Mouse (Mus musculus): ENCODE results near the gene Cacna2d3. TPM values are rescaled to one million over a fixed set of nuclear protein-coding genes. Genes with fewer than 3 reads are reported as not detected.

The Cacna2d3 gene
- total RNA-seq, 2 experiments from 2014 or later = 0.51 to 0.94 TPM

- intact Hi-C loops (cut with DNase I) = no loop called here
These were observed 222.9 kb downstream of the Cacna2d3 start for GRCm38 (mm10) chr14:29498546-29499290.

GRCm38 (mm10) chr14:29496552-29496951 lies 225.1 kb downstream of the Cacna2d3 start:
- intact Hi-C loops (cut with DNase I) = no loop called here
- DNase-seq = no peak

More at GRCm38 (mm10) chr14:29498546-29499290, 222.9 kb downstream of the Cacna2d3 start:
- DNase-seq = no peak

- intact Hi-C loops (cut with DNase I) = no loop called here
- no peak for DNase-seq
These were observed 229.9 kb downstream of the Cacna2d3 start for GRCm38 (mm10) chr14:29491786-29492185.

- no peak for DNase-seq
- intact Hi-C loops (cut with DNase I) = no loop called here
These were observed 236.2 kb downstream of the Cacna2d3 start for GRCm38 (mm10) chr14:29485416-29485815.

GRCm38 (mm10) chr14:29478403-29478983 lies 243.2 kb downstream of the Cacna2d3 start:
- DNase-seq = no peak
- intact Hi-C loops (cut with DNase I) = no loop called here

- DNase-seq = no peak
These were observed 257.4 kb downstream of the Cacna2d3 start for GRCm38 (mm10) chr14:29464277-29464676.

GRCm38 (mm10) chr14:29449203-29449602 lies 272.5 kb downstream of the Cacna2d3 start:
- DNase-seq = no peak
- intact Hi-C loops (cut with DNase I) = loop anchor here (10.0 kb wide), 1 partner anchor 1644 kb away; no protein-coding TSS in a partner anchor

More at GRCm38 (mm10) chr14:29464277-29464676, 257.4 kb downstream of the Cacna2d3 start:
- intact Hi-C loops (cut with DNase I) = no loop called here

GRCm38 (mm10) chr14:29443091-29444026 lies 278.3 kb downstream of the Cacna2d3 start:
- DNase-seq = peak in 1 of 2 experiments; percentile 31
- intact Hi-C loops (cut with DNase I) = loop anchor here (10.0 kb wide), 1 partner anchor 1639 kb away; no protein-coding TSS in a partner anchor

- intact Hi-C loops (cut with DNase I) = loop anchor here (10.0 kb wide), 1 partner anchor 1638 kb away; no protein-coding TSS in a partner anchor
- DNase-seq = no peak
These were observed 279.2 kb downstream of the Cacna2d3 start for GRCm38 (mm10) chr14:29442476-29442875.

- intact Hi-C loops (cut with DNase I) = loop anchor here (10.0 kb wide), 1 partner anchor 314 kb away; no protein-coding TSS in a partner anchor
These were observed 283.0 kb downstream of the Cacna2d3 start for GRCm38 (mm10) chr14:29438666-29439065.

GRCm38 (mm10) chr14:29438251-29438650 lies 283.4 kb downstream of the Cacna2d3 start:
- intact Hi-C loops (cut with DNase I) = loop anchor here (10.0 kb wide), 1 partner anchor 313 kb away; no protein-coding TSS in a partner anchor
- no peak for DNase-seq

More at GRCm38 (mm10) chr14:29438666-29439065, 283.0 kb downstream of the Cacna2d3 start:
- no peak for DNase-seq

GRCm38 (mm10) chr14:29435203-29435602 lies 286.5 kb downstream of the Cacna2d3 start:
- DNase-seq = no peak
- intact Hi-C loops (cut with DNase I) = loop anchor here (10.0 kb wide), 1 partner anchor 310 kb away; no protein-coding TSS in a partner anchor

GRCm38 (mm10) chr14:29433716-29434115 lies 287.9 kb downstream of the Cacna2d3 start:
- intact Hi-C loops (cut with DNase I) = loop anchor here (10.0 kb wide), 1 partner anchor 309 kb away; no protein-coding TSS in a partner anchor
- no peak for DNase-seq

GRCm38 (mm10) chr14:29433076-29433714 lies 288.5 kb downstream of the Cacna2d3 start:
- no peak for DNase-seq
- intact Hi-C loops (cut with DNase I) = loop anchor here (10.0 kb wide), 1 partner anchor 308 kb away; no protein-coding TSS in a partner anchor

GRCm38 (mm10) chr14:29429788-29430187 lies 291.9 kb downstream of the Cacna2d3 start:
- DNase-seq = no peak
- intact Hi-C loops (cut with DNase I) = loop anchor here (10.0 kb wide), 1 partner anchor 305 kb away; no protein-coding TSS in a partner anchor

- intact Hi-C loops (cut with DNase I) = no loop called here
- DNase-seq = no peak
These were observed 296.0 kb downstream of the Cacna2d3 start for GRCm38 (mm10) chr14:29425666-29426065.

GRCm38 (mm10) chr14:29425208-29425607 lies 296.5 kb downstream of the Cacna2d3 start:
- intact Hi-C loops (cut with DNase I) = no loop called here
- no peak for DNase-seq

GRCm38 (mm10) chr14:29405878-29406165 lies 315.8 kb downstream of the Cacna2d3 start:
- intact Hi-C loops (cut with DNase I) = no loop called here
- DNase-seq = no peak

GRCm38 (mm10) chr14:29405125-29405877 lies 316.4 kb downstream of the Cacna2d3 start:
- no peak for DNase-seq
- intact Hi-C loops (cut with DNase I) = no loop called here
